Mouse (Mus musculus): ENCODE data around the gene Ets2. TPM values are rescaled to one million over a fixed set of nuclear protein-coding genes. Genes with fewer than 3 reads are reported as not detected.

The Ets2 gene
- polyA plus RNA-seq, 1 experiment: 36.2 TPM

- Histone ChIP-seq H3K4me1 (ENCODE audit: control insufficient read depth, insufficient read depth, low read length) (peaks cover 8% of the 10 kb centered on the region), H3K27ac (ENCODE audit: insufficient read depth, low read length) (no peak overlapping the region), H3K4me3 (ENCODE audit: insufficient read depth, low read length) (no peak overlapping the region)
- no peak for TF ChIP-seq POLR2A (IDR thresholded peaks at IDR 0.05; ENCODE audit: extremely low read depth, insufficient read depth, low read length)
- TF ChIP-seq CTCF (IDR thresholded peaks at IDR 0.05; ENCODE audit: extremely low read depth, insufficient read depth, low read length): no peak
These were observed 40.3 kb downstream of the Ets2 start for GRCm38 (mm10) chr16:95741915-95742739.

- H3K27ac ChIP-seq (ENCODE audit: insufficient read depth, low read length): no peak overlapping the region
- TF ChIP-seq POLR2A (IDR thresholded peaks at IDR 0.05; ENCODE audit: extremely low read depth, insufficient read depth, low read length) (no peak), CTCF (IDR thresholded peaks at IDR 0.05; ENCODE audit: extremely low read depth, insufficient read depth, low read length) (no peak)
- no peak overlapping the region for H3K4me3 ChIP-seq (ENCODE audit: insufficient read depth, low read length)
- H3K4me1 ChIP-seq (ENCODE audit: control insufficient read depth, insufficient read depth, low read length): peaks cover 8% of the 10 kb centered on the region
These were observed 40.8 kb downstream of the Ets2 start for GRCm38 (mm10) chr16:95742740-95743030.

- H3K27ac ChIP-seq (ENCODE audit: insufficient read depth, low read length): no peak overlapping the region
- TF ChIP-seq POLR2A (IDR thresholded peaks at IDR 0.05; ENCODE audit: extremely low read depth, insufficient read depth, low read length) (no peak), CTCF (IDR thresholded peaks at IDR 0.05; ENCODE audit: extremely low read depth, insufficient read depth, low read length) (no peak)
- H3K4me3 ChIP-seq (ENCODE audit: insufficient read depth, low read length): no peak overlapping the region
- H3K4me1 ChIP-seq (ENCODE audit: control insufficient read depth, insufficient read depth, low read length): peaks cover 8% of the 10 kb centered on the region
These were observed 41.2 kb downstream of the Ets2 start for GRCm38 (mm10) chr16:95743104-95743503.

- H3K4me1 ChIP-seq (ENCODE audit: control insufficient read depth, insufficient read depth, low read length): peaks cover 7% of the 10 kb centered on the region
- no peak for TF ChIP-seq POLR2A (IDR thresholded peaks at IDR 0.05; ENCODE audit: extremely low read depth, insufficient read depth, low read length)
- no peak for TF ChIP-seq CTCF (IDR thresholded peaks at IDR 0.05; ENCODE audit: extremely low read depth, insufficient read depth, low read length)
These were observed 42.9 kb downstream of the Ets2 start for GRCm38 (mm10) chr16:95744771-95745170.

GRCm38 (mm10) chr16:95745685-95746084, 43.8 kb downstream of the Ets2 start:
- Histone ChIP-seq H3K4me1 (ENCODE audit: control insufficient read depth, insufficient read depth, low read length) (peaks cover 5% of the 10 kb centered on the region), H3K27ac (ENCODE audit: insufficient read depth, low read length) (no peak overlapping the region), H3K4me3 (ENCODE audit: insufficient read depth, low read length) (no peak overlapping the region)
- TF ChIP-seq POLR2A (IDR thresholded peaks at IDR 0.05; ENCODE audit: extremely low read depth, insufficient read depth, low read length) (no peak), CTCF (IDR thresholded peaks at IDR 0.05; ENCODE audit: extremely low read depth, insufficient read depth, low read length) (no peak)

More at GRCm38 (mm10) chr16:95744771-95745170, 42.9 kb downstream of the Ets2 start:
- Histone ChIP-seq H3K27ac (ENCODE audit: insufficient read depth, low read length) (no peak overlapping the region), H3K4me3 (ENCODE audit: insufficient read depth, low read length) (no peak overlapping the region)

- Histone ChIP-seq H3K27ac (ENCODE audit: insufficient read depth, low read length) (no peak overlapping the region), H3K4me3 (ENCODE audit: insufficient read depth, low read length) (no peak overlapping the region), H3K4me1 (ENCODE audit: control insufficient read depth, insufficient read depth, low read length) (peaks cover 3% of the 10 kb centered on the region)
- TF ChIP-seq POLR2A (IDR thresholded peaks at IDR 0.05; ENCODE audit: extremely low read depth, insufficient read depth, low read length): no peak
- no peak for TF ChIP-seq CTCF (IDR thresholded peaks at IDR 0.05; ENCODE audit: extremely low read depth, insufficient read depth, low read length)
These were observed 44.7 kb downstream of the Ets2 start for GRCm38 (mm10) chr16:95746565-95746964.

GRCm38 (mm10) chr16:95749291-95750103, 47.6 kb downstream of the Ets2 start:
- Histone ChIP-seq H3K4me1 (ENCODE audit: control insufficient read depth, insufficient read depth, low read length) (peaks cover 3% of the 10 kb centered on the region), H3K27ac (ENCODE audit: insufficient read depth, low read length) (no peak overlapping the region), H3K4me3 (ENCODE audit: insufficient read depth, low read length) (no peak overlapping the region)
- TF ChIP-seq CTCF (IDR thresholded peaks at IDR 0.05; ENCODE audit: extremely low read depth, insufficient read depth, low read length) (no peak), POLR2A (IDR thresholded peaks at IDR 0.05; ENCODE audit: extremely low read depth, insufficient read depth, low read length) (no peak)

GRCm38 (mm10) chr16:95750211-95750629, 48.3 kb downstream of the Ets2 start:
- no peak for TF ChIP-seq CTCF (IDR thresholded peaks at IDR 0.05; ENCODE audit: extremely low read depth, insufficient read depth, low read length)
- TF ChIP-seq POLR2A (IDR thresholded peaks at IDR 0.05; ENCODE audit: extremely low read depth, insufficient read depth, low read length): no peak
- Histone ChIP-seq H3K27ac (ENCODE audit: insufficient read depth, low read length) (no peak overlapping the region), H3K4me3 (ENCODE audit: insufficient read depth, low read length) (no peak overlapping the region), H3K4me1 (ENCODE audit: control insufficient read depth, insufficient read depth, low read length) (peaks cover 3% of the 10 kb centered on the region)

- no peak overlapping the region for H3K4me3 ChIP-seq (ENCODE audit: insufficient read depth, low read length)
- H3K27ac ChIP-seq (ENCODE audit: insufficient read depth, low read length): no peak overlapping the region
- peaks cover 3% of the 10 kb centered on the region for H3K4me1 ChIP-seq (ENCODE audit: control insufficient read depth, insufficient read depth, low read length)
- TF ChIP-seq POLR2A (IDR thresholded peaks at IDR 0.05; ENCODE audit: extremely low read depth, insufficient read depth, low read length) (no peak), CTCF (IDR thresholded peaks at IDR 0.05; ENCODE audit: extremely low read depth, insufficient read depth, low read length) (no peak)
These were observed 50.6 kb downstream of the Ets2 start for GRCm38 (mm10) chr16:95752502-95752901.
